Mouse (Mus musculus) CH12F3 (cell line): ENCODE results near the gene Psma2.

Experiments used
- in situ Hi-C: fragments of 300-500 bp; cut with MboI; formaldehyde crosslinking; loops from 2 replicates; pipeline ENCODE4 v1.14.3; 2020; ENCODE audit warnings: low sequenced_read_pairs

Gene Psma2

DNA sequence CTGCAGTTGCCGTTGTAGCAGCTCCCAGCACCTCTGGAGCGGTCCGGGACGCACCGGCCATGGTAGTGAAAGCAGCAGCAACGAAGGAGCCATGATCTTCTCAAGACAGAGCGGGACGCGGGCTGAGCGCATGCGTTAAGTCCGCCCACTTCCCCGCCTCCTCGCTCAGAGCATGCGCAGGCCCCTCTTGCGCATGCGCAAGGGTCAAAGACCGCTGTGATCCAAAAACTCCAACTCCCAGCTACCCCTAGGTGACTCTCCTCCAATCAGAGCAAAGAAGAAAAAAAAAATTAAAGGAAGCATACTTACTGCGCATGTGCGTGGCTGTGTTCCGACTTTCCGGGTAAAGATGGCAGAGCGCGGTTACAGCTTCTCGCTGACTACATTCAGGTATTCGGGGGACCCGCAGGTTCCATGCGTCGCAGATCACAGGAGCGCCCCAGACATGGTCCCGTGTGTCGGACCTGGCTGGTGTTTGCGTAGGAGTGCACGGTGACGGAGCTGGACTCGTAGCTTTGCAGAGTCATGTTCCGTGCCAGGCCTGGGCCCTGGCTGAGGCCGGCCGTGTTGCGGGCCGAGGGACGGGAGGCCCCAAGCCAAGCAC lies at the start of gene Psma2, which contains the start of gene Mrpl32:
Gene Psma2, plus strand, starts transcription at position 315 of the 604 bp plus-strand sequence.
Gene Mrpl32, minus strand, starts transcription at position 240 of the 604 bp plus-strand sequence.
- in situ Hi-C loops: no loop called here

GRCm38 (mm10) chr13:14574128-14574527 lies 38.9 kb upstream of the Psma2 start:
- in situ Hi-C loops: no loop called here

GRCm38 (mm10) chr13:14580392-14580791 lies 32.6 kb upstream of the Psma2 start:
- in situ Hi-C loops: no loop called here

DNA sequence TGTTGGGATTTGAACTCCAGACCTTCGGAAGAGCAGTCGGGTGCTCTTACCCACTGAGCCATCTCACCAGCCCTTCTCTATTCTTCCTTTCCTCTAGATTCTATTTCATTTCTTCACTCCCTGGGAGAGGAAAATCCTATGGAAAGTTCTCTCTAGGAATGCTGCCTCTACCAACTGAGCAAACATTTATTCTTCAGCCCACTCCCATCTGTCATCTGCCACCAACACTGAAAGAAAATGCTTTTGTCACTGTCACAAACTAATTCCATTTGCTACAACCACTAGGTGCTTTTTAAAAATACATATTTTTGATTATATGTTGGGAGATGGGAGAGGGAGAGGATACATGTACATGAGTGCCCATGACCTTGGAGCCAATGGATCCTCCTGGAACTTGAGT lies 10.3 kb upstream of the Psma2 start:
- in situ Hi-C loops: no loop called here

DNA sequence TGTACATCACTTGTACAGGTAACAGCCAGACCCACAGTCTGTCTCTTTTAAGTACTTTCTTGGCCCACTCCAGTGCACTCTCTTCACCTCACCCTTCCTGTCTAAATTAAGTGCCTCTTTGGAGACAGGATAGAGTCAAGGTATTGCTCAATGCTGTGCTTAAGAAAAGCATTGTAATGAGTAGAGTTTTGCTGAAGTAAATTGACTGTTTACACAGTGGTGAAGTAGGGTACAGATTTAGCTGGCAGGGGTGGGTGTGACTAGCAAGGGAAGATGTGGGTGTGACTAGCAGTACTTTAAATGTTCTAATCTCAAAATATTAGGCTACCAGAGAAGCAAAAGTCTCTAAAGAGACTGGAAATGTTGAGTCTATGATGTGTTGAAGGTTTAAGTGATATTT lies 5.4 kb upstream of the Psma2 start:
- in situ Hi-C loops: no loop called here

DNA sequence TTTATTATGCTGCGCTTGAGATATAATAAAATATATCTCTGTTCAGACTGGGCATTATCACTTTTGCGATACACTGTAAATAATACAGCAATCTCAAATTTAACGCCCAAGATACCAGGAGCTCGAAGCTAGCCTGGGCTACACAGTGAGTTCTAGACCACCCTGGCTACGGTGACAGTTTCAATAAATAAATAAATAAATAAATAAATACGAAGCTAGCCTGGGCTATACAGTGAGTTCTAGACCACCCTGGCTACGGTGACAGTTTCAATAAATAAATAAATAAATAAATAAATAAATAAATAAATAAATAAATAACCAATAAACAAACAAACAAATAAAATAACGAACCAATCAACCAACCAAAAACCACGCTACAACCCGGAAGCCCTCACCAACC lies 577 bp upstream of the Psma2 start:
- in situ Hi-C loops: no loop called here

DNA sequence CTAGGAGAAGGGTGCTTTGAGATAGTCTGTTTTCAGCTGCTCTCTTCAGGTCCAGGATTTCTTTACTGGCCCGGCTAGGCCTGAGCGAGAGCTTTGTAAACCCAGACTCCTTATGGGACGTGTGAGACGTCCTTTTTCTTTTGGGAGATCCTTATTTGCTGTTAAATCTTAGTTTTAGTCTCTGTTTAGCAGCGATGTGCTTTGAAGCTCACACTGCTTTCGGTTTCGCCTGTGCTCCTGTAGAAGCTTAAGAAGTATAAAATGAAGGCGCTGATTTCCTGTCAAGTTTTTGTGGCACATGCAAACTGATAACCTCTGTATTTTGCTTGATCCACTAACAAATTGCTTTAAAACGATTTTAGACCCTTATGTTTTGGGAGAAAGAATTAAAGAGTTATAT lies 513 bp downstream of the Psma2 start:
- in situ Hi-C loops: no loop called here

- in situ Hi-C loops: no loop called here
These were observed 5.7 kb downstream of the Psma2 start for GRCm38 (mm10) chr13:14618724-14619123.

- in situ Hi-C loops: no loop called here
These were observed 16.9 kb downstream of the Psma2 start, which contains the start of gene AW209491 for GRCm38 (mm10) chr13:14629726-14630641. Gene AW209491 (plus strand): TSS chr13:14630154.

DNA sequence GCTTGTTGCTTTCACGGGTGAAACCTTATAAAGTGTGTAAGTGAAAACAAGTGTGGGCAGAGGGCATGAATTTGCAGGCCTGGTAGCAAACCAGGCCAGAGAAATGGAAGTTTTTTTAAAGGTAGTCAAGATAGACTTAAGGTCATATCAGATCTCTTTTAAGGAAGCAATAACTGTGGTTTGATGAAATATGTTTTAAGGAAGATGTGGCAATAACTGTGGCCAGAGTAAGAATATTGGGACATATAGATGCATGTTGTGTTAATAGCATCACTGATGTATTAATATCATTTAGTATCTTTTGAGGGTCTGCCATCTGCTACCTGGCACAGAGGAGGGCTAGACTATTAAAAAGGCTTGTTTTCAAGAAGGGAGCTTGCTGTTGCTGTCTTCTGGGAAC lies 27.0 kb downstream of the Psma2 start:
- in situ Hi-C loops: no loop called here

- in situ Hi-C loops: no loop called here
These were observed 36.3 kb downstream of the Psma2 start for GRCm38 (mm10) chr13:14649301-14649700.

DNA sequence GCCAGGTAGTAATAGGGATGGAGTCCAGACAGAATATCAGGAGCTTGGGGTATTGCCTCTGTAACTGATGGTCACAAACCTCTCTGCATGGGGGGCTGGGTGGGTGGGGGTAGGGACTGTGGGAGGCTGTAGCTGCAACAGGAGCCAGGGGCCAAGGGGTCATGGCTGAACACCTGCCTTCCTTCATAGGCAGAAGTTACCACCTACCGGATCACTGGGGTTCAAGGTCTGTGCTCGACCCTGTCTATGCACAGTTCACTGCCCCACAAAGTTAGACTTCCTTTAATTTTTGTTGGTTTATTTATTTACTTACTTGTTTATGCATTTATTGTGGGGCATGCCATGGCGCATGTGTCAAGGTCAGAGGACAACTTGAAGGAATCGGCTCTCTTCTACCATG lies 54.1 kb downstream of the Psma2 start:
- in situ Hi-C loops: no loop called here

GRCm38 (mm10) chr13:14670342-14670741 lies 57.3 kb downstream of the Psma2 start:
- in situ Hi-C loops: no loop called here

DNA sequence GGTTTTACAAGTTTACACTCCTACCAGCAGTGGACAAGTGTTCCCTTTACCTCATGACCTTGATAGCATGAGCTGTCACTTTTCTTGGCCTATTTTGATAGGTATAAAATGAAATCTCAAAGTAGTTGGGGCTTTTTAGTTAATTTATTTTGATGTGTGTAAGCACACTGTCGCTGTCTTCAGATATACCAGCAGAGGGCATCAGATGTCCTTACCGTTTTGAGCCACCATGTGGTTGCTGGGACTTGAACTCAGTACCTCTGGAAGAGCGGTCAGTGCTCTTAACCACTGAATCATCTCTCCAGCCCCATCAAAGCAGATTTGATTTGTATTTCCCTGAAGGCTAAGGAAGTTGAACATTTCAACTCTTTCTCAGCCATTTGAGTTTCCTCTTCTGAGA lies 75.9 kb downstream of the Psma2 start:
- in situ Hi-C loops: no loop called here

GRCm38 (mm10) chr13:14716801-14717200 lies 103.8 kb downstream of the Psma2 start:
- in situ Hi-C loops: no loop called here

DNA sequence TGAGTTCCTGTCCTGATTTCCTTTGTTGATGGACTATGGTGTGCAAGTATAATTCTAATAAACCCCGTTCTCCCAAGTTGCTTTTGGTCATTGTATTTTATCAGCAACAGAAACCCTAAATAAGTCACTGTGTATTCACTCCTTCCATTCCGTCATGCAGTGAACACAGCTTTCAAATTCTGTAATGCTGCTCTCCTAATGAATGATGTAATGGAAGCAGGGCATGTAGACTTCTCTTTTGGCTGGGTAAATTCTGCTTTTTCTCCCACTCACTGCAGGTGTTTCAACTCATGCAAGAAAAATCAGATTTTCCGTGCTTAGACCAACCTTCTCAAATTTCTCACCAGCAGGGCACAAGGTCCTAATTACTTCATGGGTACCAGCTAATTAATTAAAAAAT lies 104.7 kb downstream of the Psma2 start:
- in situ Hi-C loops: no loop called here
